15 mouse cellular contexts compared by ENCODE assay signal in genomic region chr6:135041930-135042329, GRCm38 (mm10). TPM values are rescaled to one million over a fixed set of nuclear protein-coding genes. Genes with fewer than 3 reads are reported as not detected.
"Had no signal": no experiment of that assay in that cellular context is flagged by ENCODE, and none has a peak within 500 bp of the region (broad histone marks: within the 10 kb centered on the region; RNA-seq: fewer than 3 reads in every experiment).

No protein-coding gene starts in this region.

- H3K27me3 ChIP-seq: midbrain, embryonic 15.5 days had no signal

- H3K9me3 ChIP-seq: lung, embryonic 15.5 days; midbrain, embryonic 13.5 days; midbrain, embryonic 15.5 days had no signal

- H3K9ac ChIP-seq: lung, embryonic 15.5 days; midbrain, embryonic 13.5 days; midbrain, embryonic 15.5 days; neural tube, embryonic 12.5 days had no signal

- H3K27ac ChIP-seq: lung, embryonic 15.5 days; macrophage; midbrain, embryonic 13.5 days; midbrain, embryonic 15.5 days; neural tube, embryonic 12.5 days had no signal

- H3K36me3 ChIP-seq: lung, embryonic 15.5 days; midbrain, embryonic 13.5 days; midbrain, embryonic 15.5 days; neural tube, embryonic 12.5 days had no signal

- H3K4me3 ChIP-seq: lung, embryonic 15.5 days; megakaryocyte, embryonic 14.5 days; midbrain, embryonic 13.5 days; midbrain, embryonic 15.5 days; neural tube, embryonic 12.5 days had no signal

- DNase-seq: lung, adult 2 months; lung, postnatal 14 days; lung, postnatal 36 days; right cerebral cortex, postnatal 14 days; thymus, adult 18-20 months; thymus, postnatal 14 days; thymus, postnatal 36 days had no signal

RNA-seq across cellular contexts. Expression of gene Gprc5a, which starts 23.5 kb away (rescaled TPM):
- total RNA-seq: megakaryocyte progenitor cell, adult 5-6 weeks; midbrain, postnatal 0 days had no signal
